Mouse (Mus musculus) kidney, postnatal 0 days (tissue): ENCODE results near the gene Pnp. TPM values are rescaled to one million over a fixed set of nuclear protein-coding genes. Genes with fewer than 3 reads are reported as not detected.

Experiments
- ATAC-seq: fragments of 200-750 bp; cut with Nextera tagmentation; replicated peaks from 2 replicates; pipeline ENCODE4 v1.8.0; 2017; ENCODE audit warnings: low read depth, moderate number of reproducible peaks, moderate TSS enrichment, moderate library complexity; ENCODE audit not compliant: low FRiP score
- DNase-seq: peaks from one replicate; pipeline ENCODE4 v3.0.0-alpha.2; 2016; ENCODE audit warnings: low spot score
- H3K27ac ChIP-seq: fragments of 300-500 bp; sonication (generic); 2 replicates; pipeline ENCODE4 v1.5.1; 2014; ENCODE audit warnings: mild to moderate bottlenecking
- H3K27me3 ChIP-seq: fragments of 300-500 bp; sonication (generic); 2 replicates; pipeline ENCODE4 v1.6.1; 2014; ENCODE audit warnings: low read length, mixed read lengths; ENCODE audit not compliant: insufficient read depth
- H3K36me3 ChIP-seq: fragments of 300-500 bp; sonication (generic); 2 replicates; pipeline ENCODE4 v1.6.1; 2014; ENCODE audit warnings: low read length, mixed read lengths; ENCODE audit not compliant: insufficient read depth
- H3K4me1 ChIP-seq: fragments of 300-500 bp; sonication (generic); replicated peaks from 2 replicates; pipeline ENCODE4 v1.6.1; 2014; ENCODE audit warnings: antibody characterized with exemption, low read length, mixed read lengths; ENCODE audit not compliant: insufficient read depth
- H3K4me2 ChIP-seq: fragments of 300-500 bp; sonication (generic); 2 replicates; pipeline ENCODE4 v1.6.1; 2014; ENCODE audit warnings: mild to moderate bottlenecking, low read length, moderate library complexity, mixed read lengths
- H3K4me3 ChIP-seq: fragments of 300-500 bp; sonication (generic); replicated peaks from 2 replicates; pipeline ENCODE4 v1.5.1; 2014; ENCODE audit warnings: low read depth, low read length
- H3K9ac ChIP-seq: fragments of 300-500 bp; sonication (generic); 2 replicates; pipeline ENCODE4 v1.6.1; 2014; ENCODE audit warnings: low read depth, low read length
- H3K9me3 ChIP-seq: fragments of 300-500 bp; sonication (generic); replicated peaks from 2 replicates; pipeline ENCODE4 v1.6.1; 2016; ENCODE audit warnings: low read length, inconsistent platforms, mixed read lengths
- CTCF ChIP-seq: IDR thresholded peaks from 2 replicates; pipeline ENCODE4 v1.5.1; 2016; ENCODE audit warnings: antibody characterized with exemption, low read depth, mild to moderate bottlenecking, moderate library complexity
- whole genome bisulfite sequencing: fragments of 180-500 bp; shearing (Covaris S2); extraction: QIAGEN DNeasy Blood & Tissue Kit; methylation state at CpG from one replicate; pipeline ENCODE4 v1.1.7; 2014; 5-methylcytosine and 5-hydroxymethylcytosine counted together
- polyA plus RNA-seq: library from polyadenylated mRNA; unstranded; fragments of >200 nt; fragmentation: Nextera tagmentation; extraction: Ambion mirVana; gene quantifications from 2 replicates; pipeline ENCODE4 v1.2.1, GENCODE M21; 2015

The Pnp gene
- polyA plus RNA-seq, 1 experiment from 2014 or later = 78.5 TPM

DNA sequence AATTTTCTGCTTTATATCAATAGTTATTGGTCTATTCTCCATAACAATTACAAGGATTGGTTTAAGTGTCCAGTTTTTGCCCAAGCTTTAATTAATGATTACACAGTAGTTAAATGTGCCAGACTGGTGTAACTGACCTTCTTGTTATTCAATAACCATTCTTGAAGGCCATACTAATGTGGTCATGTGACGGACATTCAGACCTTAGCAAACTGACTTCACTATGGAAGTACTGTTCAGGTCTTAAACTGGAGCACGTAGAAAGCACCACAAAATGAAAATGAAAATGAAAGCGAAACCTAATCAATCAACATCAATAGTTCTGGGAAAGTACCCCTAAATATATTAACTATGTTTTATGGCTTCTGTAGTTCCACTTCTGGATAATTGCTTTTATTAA, 60.2 kb downstream of the Pnp start:
- no peak for TF ChIP-seq CTCF
- Histone ChIP-seq H3K4me2 (no peak overlapping the region), H3K27ac (peak overlapping the region; percentile 79), H3K27me3 (no peaks in the 10 kb centered on the region), H3K4me3 (no peak overlapping the region), H3K4me1 (no peaks in the 10 kb centered on the region), H3K36me3 (no peaks in the 10 kb centered on the region), H3K9me3 (no peaks in the 10 kb centered on the region), H3K9ac (no peak overlapping the region)
- 71% methylated on average over 3 of the region's 3 CpGs for WGBS
- DNase-seq = no peak
- peak; percentile 89 for ATAC-seq

DNA sequence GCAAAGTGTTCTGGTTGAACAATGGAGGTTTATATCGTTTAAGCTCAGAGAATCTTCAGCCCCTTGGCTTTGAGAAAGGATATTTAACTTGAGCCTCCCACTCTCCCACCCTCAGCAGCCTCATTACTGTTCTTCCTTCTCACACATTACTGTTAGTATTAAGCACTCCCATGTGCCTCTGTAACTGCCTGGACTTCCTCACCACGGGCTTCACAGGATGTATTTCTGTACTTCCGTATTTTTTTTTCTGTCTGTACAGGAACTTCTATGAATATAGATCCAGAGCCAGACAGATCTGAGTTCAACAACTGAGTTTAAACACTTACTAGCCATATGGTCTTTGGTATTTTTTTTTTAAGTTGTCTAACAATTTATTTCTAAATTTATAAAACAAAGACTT, 66.2 kb downstream of the Pnp start:
- H3K36me3 ChIP-seq = no peaks in the 10 kb centered on the region
- H3K27me3 ChIP-seq = no peaks in the 10 kb centered on the region
- TF ChIP-seq CTCF = no peak
- DNase-seq (no peak), ATAC-seq (no peak)
- no peak overlapping the region for H3K9ac ChIP-seq
- H3K4me2 ChIP-seq = no peak overlapping the region
- no peak overlapping the region for H3K27ac ChIP-seq
- no peak overlapping the region for H3K4me3 ChIP-seq
- H3K9me3 ChIP-seq = no peaks in the 10 kb centered on the region
- no peaks in the 10 kb centered on the region for H3K4me1 ChIP-seq
- 52% methylated on average over 3 of the region's 3 CpGs for WGBS

DNA sequence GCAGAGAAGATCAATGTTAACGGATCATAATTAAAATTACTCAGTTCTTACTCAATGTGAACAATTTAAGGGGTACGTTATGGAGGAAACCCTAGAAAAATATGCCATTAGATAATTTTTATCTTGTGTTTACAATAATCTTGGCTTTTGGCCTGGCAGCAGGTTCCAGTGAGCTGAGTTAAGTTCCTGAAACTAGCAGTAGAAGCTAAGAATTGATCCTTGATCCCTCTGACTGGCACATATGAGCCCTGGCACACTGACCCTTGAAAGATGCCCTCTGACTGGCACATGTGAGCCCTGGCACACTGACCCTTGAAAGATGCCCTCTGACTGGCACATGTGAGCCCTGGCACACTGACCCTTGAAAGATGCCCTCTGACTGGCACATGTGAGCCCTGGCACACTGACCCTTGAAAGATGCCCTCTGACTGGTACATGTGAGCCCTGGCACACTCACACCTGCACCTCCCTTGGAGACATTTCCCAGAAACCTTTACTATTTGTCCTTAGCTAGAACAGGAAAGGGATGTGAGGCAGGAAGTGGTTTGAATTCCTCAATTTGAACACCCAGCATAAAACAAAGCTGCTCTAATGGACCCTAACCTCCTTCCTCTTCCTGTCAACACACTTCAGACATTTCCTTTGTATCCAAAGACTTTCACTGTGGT, 67.3 kb downstream of the Pnp start:
- TF ChIP-seq CTCF = no peak
- H3K27ac ChIP-seq = peak overlapping the region; percentile 57
- H3K9ac ChIP-seq = no peak overlapping the region
- no peak overlapping the region for H3K4me3 ChIP-seq
- DNase-seq (peak; percentile 82), ATAC-seq (peak; percentile 40; the same call in 1 of the 2 replicates)
- no peaks in the 10 kb centered on the region for H3K9me3 ChIP-seq
- no peak overlapping the region for H3K4me2 ChIP-seq
- H3K36me3 ChIP-seq = no peaks in the 10 kb centered on the region
- H3K4me1 ChIP-seq = no peaks in the 10 kb centered on the region
- WGBS = 82% methylated on average over 2 of the region's 2 CpGs
- H3K27me3 ChIP-seq = no peaks in the 10 kb centered on the region

DNA sequence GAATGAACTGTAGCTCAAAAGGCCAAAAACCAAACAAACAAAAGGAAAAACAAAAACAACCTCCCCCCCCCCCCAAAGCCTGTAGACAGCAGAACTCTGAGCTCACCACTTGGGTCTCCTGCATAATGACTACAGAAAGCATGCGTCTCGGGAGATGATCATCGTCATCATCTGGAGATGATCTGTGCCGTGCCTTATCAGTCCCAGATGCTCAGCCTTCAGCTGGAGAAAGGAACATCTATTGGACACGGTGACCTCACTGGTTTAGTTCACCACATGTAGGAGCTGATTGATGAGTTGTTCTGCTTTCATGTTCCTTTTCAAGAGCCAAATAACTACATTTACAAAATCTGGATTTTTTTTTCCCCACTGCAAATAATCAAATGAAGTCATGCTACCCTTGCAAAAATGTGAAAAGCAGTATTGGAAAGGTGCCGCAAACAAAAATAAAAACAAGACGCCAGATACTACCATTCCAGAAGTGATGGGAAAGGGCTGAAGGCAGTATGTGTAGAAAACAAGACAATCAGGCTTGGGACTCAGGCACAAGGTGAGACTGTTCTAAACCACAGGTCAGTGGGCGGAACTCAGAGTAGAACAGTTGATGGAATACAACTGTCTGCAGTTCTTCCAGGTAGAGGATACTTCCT, 76.4 kb downstream of the Pnp start, which contains the start of gene Rnase10:
Gene Rnase10 (plus strand): TSS at position 600 of the 650 bp plus-strand sequence.
- DNase-seq = no peak
- Histone ChIP-seq H3K4me3 (no peak within 1 kb of the TSS), H3K36me3 (no peaks in the 10 kb centered on the region), H3K4me1 (no peaks in the 10 kb centered on the region), H3K27me3 (no peaks in the 10 kb centered on the region), H3K4me2 (no peak within 1 kb of the TSS), H3K9ac (no peak within 1 kb of the TSS), H3K9me3 (no peaks in the 10 kb centered on the region), H3K27ac (peak within 1 kb of the TSS; percentile 19)
- no peak for ATAC-seq
- WGBS = 89% methylated on average over 8 of the region's 8 CpGs
- TF ChIP-seq CTCF = no peak

DNA sequence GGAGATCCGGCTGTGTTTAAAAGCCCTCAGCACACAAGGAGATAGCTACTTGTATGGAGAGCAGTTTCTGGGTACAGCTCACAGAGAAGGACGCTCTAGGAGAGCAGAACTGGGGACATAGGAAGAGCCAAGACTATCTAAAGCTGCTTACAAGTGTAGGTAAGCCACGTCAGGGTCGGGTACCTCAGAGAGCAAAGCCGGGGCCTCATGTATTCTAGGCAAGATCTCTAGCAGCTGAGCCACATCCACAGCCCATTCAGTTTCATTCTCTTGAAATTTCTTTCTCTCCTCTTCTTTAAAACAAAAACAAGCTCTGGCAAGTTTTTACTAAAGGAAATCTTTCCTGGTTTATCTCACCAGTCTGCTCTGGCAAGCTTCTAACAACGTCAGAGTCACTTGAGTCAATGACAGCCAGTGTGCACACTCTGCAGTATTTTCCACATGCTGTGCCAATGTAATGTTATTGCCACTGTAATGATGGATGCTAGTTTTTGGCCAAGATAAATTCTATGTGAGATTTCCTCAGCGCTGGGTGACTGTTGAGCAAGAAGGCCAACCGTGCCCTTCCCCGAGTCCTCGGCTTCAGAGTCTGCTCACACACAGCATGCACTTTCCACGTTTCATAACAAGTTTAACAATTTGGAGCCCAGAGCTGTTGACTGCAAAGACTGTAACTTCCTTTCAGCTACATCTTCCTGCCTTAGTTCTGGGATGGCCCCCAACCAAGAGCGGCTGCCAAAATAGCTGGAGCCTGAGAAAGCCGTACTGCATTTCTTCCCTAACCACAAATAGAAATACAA, 77.2 kb downstream of the Pnp start:
- Histone ChIP-seq H3K4me3 (no peak overlapping the region), H3K36me3 (no peaks in the 10 kb centered on the region), H3K9ac (no peak overlapping the region), H3K9me3 (no peaks in the 10 kb centered on the region), H3K4me2 (no peak overlapping the region), H3K4me1 (no peaks in the 10 kb centered on the region), H3K27me3 (no peaks in the 10 kb centered on the region), H3K27ac (peak overlapping the region; percentile 19)
- ATAC-seq = no peak
- no peak for TF ChIP-seq CTCF
- DNase-seq = peak; percentile 61
- WGBS = 64% methylated on average over 13 of the region's 13 CpGs

DNA sequence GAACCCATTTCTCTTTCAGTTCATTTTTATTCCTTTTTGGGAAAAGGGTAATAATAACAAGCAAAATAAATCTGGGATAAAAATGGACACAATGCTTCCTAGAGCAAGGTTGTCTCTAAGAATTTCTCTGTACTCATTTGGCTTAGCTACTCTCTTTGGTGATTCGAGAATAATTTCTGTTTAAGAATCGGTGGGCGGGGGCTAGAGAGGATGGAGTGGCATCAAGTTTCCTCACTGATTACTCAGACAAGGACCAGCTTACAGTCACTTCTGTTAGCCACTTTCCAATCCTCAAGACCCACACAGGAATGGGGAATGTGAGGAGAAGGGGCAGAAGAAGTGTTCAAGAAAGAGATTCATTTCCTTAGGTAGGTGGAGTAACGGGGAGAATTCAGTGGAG, 77.9 kb downstream of the Pnp start:
- no peak for DNase-seq
- Histone ChIP-seq H3K9me3 (no peaks in the 10 kb centered on the region), H3K4me1 (no peaks in the 10 kb centered on the region), H3K27me3 (no peaks in the 10 kb centered on the region), H3K36me3 (no peaks in the 10 kb centered on the region), H3K4me3 (no peak overlapping the region), H3K9ac (no peak overlapping the region), H3K27ac (peak overlapping the region; percentile 19; the same call in 1 of the 2 replicates), H3K4me2 (no peak overlapping the region)
- ATAC-seq = no peak
- no peak for TF ChIP-seq CTCF
- 73% methylated on average over 4 of the region's 4 CpGs for WGBS
